Mouse (Mus musculus) midbrain, embryonic 11.5 days (tissue): ENCODE data around the gene Nrxn2. TPM values are rescaled to one million over a fixed set of nuclear protein-coding genes. Genes with fewer than 3 reads are reported as not detected.

ENCODE experiments used
- ATAC-seq: fragments of 200-750 bp; cut with Nextera tagmentation; 2 replicates; pipeline ENCODE4 v1.8.0; 2017; ENCODE audit warnings: moderate TSS enrichment, moderate library complexity; ENCODE audit not compliant: low FRiP score
- DNase-seq: peaks from one replicate; pipeline ENCODE4 v3.0.0; 2015; ENCODE audit warnings: low spot score; ENCODE audit errors: missing footprints
- H3K27ac ChIP-seq: fragments of 300-500 bp; sonication (generic); 2 replicates; pipeline ENCODE4 v1.5.1; 2014; ENCODE audit warnings: low read depth, low read length
- H3K27me3 ChIP-seq: fragments of 300-500 bp; sonication (generic); 2 replicates; pipeline ENCODE4 v1.6.1; 2014; ENCODE audit warnings: mild to moderate bottlenecking, low read length, moderate library complexity, mixed read lengths; ENCODE audit not compliant: control insufficient read depth, insufficient read depth
- H3K36me3 ChIP-seq: fragments of 300-500 bp; sonication (generic); 2 replicates; pipeline ENCODE4 v1.6.1; 2014; ENCODE audit warnings: mild to moderate bottlenecking, low read length, moderate library complexity, mixed read lengths; ENCODE audit not compliant: control insufficient read depth, insufficient read depth
- H3K4me1 ChIP-seq: fragments of 300-500 bp; sonication (generic); 2 replicates; pipeline ENCODE4 v1.6.1; 2014; ENCODE audit warnings: low read length; ENCODE audit not compliant: control insufficient read depth, insufficient read depth
- H3K4me2 ChIP-seq: fragments of 300-500 bp; sonication (generic); 2 replicates; pipeline ENCODE4 v1.6.1; 2014; ENCODE audit warnings: mild to moderate bottlenecking, moderate library complexity
- H3K4me3 ChIP-seq: fragments of 300-500 bp; sonication (generic); 2 replicates; pipeline ENCODE4 v1.5.1; 2014; ENCODE audit warnings: low read depth, low read length
- H3K9ac ChIP-seq: fragments of 300-500 bp; sonication (generic); 2 replicates; pipeline ENCODE4 v1.6.1; 2014; ENCODE audit warnings: low read length
- H3K9me3 ChIP-seq: fragments of 300-500 bp; sonication (generic); 2 replicates; pipeline ENCODE4 v1.6.1; 2016; ENCODE audit warnings: low read length; ENCODE audit not compliant: control insufficient read depth
- WGBS: fragments of 180-500 bp; shearing (Covaris S2); extraction: QIAGEN DNeasy Blood & Tissue Kit; methylation state at CpG from one replicate; pipeline ENCODE4 v1.1.7; 2014; 5-methylcytosine and 5-hydroxymethylcytosine counted together
- polyA plus RNA-seq: library from polyadenylated mRNA; unstranded; fragments of >200 nt; fragmentation: Nextera tagmentation; extraction: Ambion mirVana; gene quantifications from 2 replicates; pipeline ENCODE4 v1.2.1, GENCODE M21; 2014

The Nrxn2 gene
- polyA plus RNA-seq, 1 experiment from 2014 or later, result 9.5 TPM

DNA sequence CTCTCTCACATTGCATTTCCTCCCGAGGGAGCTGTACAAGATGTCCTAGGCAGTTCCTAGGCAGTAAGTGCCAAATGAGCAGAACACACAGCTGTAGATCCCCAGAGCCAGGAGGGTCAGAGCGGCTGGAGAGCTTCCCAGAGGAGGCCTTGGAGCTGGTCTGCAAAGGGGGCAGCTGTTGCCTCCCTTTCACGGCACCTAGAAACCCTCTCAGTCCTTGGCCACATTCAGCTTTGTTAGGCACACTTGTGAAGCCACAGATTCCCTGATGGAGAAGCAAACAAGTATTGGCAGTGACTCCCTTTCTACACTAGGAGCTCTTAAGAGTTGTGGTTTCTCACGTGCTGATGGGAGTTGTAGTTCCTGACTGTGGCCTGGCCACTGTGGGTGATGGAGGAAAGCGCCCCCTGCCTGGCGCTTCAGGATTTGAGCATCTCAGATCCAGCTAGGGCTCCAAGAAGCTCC lies 33.5 kb downstream of the Nrxn2 start:
- Histone ChIP-seq H3K27ac (no peak overlapping the region), H3K36me3 (no peaks in the 10 kb centered on the region), H3K27me3 (no peaks in the 10 kb centered on the region), H3K4me3 (no peak overlapping the region), H3K9me3 (no peaks in the 10 kb centered on the region), H3K4me2 (no peak overlapping the region), H3K4me1 (peaks cover 17% of the 10 kb centered on the region), H3K9ac (no peak overlapping the region)
- WGBS, result 23% methylated on average over 6 of the region's 6 CpGs
- DNase-seq, result peak; percentile 94
- peak; percentile 69 for ATAC-seq

DNA sequence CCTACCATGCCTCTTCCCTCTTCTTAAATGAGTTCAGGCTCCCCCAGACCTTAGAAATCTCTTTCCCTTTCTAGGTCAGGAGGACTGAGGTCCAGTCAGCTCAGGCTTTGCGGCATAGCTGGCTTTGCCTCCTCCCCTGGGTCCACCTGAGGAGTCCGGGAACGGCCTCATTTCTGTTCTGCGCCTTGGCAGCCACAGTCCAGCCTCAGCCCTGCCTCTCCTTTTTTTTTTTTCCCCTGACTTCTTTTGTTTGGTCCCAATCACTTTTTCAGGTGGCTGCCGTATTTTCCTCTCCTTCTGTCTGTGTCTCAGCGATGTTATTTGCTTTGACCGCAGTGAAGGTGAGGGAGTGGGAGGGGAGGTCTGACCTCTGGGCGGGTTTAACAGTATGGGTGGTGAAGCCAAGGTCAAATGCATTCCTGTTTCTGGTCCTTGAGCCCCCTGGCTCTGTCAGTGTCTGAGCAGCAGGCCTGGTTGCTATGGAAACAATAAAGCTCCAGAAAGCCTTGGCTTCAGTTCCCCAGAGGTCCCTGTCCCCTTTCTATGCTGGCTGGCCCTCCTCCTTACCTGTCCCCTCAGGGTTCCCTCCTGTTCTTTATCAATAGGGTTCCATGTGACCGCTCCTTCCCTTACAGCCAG lies 34.3 kb downstream of the Nrxn2 start:
- 44% methylated on average over 9 of the region's 9 CpGs for WGBS
- Histone ChIP-seq H3K4me1 (peaks cover 13% of the 10 kb centered on the region), H3K27me3 (no peaks in the 10 kb centered on the region), H3K9ac (no peak overlapping the region), H3K36me3 (no peaks in the 10 kb centered on the region), H3K4me2 (no peak overlapping the region), H3K9me3 (no peaks in the 10 kb centered on the region), H3K4me3 (no peak overlapping the region), H3K27ac (no peak overlapping the region)
- ATAC-seq (peak; percentile 44), DNase-seq (no peak)

DNA sequence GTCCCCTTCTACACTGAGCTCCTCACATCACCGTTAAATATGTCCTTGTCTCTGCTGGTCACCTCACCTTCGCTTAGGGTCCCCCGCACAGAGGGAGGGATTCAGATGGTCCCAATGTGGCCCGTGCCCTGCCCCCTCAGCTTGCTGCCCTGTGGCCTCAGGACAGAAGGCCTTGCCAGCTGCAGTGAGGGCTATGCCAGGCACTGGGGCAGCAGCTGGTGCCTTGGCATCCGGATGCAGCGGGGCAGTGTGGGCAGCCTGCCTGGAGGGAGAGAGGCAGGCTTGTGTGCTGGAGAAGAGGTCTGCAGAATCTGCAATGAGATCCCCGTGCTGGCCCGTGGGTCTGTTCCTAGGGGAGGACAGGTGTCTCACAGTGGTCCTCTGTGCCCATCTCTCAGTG lies 34.8 kb downstream of the Nrxn2 start:
- H3K27ac ChIP-seq, result no peak overlapping the region
- no peaks in the 10 kb centered on the region for H3K27me3 ChIP-seq
- peaks cover 8% of the 10 kb centered on the region for H3K4me1 ChIP-seq
- H3K9me3 ChIP-seq, result no peaks in the 10 kb centered on the region
- 84% methylated on average over 8 of the region's 8 CpGs for WGBS
- no peak for ATAC-seq
- H3K36me3 ChIP-seq, result no peaks in the 10 kb centered on the region
- no peak overlapping the region for H3K4me3 ChIP-seq
- no peak for DNase-seq
- no peak overlapping the region for H3K4me2 ChIP-seq
- H3K9ac ChIP-seq, result no peak overlapping the region

DNA sequence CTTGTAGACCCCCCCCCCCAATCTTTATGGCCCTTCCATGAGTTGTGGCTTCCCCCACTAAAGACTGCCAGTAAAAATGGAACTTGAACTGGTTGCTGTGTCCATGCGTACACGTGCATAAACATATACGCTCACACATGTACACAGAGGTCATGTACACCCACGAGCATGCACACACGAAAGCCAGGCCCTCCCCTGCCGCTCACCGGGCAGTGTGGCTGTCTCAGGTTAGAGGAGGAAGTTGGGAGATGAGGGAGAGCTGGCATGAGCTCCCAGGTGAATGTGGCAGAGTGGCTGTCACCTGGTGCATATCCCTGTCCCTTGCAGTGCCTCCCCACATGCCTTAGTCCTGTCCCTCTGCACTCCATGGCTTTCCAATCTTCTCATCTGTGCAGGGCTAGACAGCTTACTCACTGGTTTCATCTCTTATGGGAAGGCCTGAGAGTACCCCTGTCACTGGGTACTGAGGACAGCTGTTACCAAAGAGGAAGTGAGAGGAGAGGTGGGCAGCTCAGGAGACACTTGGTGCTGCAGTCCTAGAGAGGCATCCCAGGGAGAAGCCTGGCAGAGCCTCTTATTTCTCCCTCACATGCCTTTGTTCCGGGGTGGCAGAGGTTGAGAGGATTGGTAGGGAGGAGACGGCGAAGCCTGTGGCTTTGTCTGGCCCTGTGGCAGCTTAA lies 35.6 kb downstream of the Nrxn2 start:
- Histone ChIP-seq H3K27ac (no peak overlapping the region), H3K27me3 (no peaks in the 10 kb centered on the region), H3K9me3 (no peaks in the 10 kb centered on the region), H3K9ac (no peak overlapping the region), H3K4me1 (peaks cover 8% of the 10 kb centered on the region), H3K4me2 (no peak overlapping the region), H3K36me3 (no peaks in the 10 kb centered on the region), H3K4me3 (no peak overlapping the region)
- no peak for DNase-seq
- WGBS, result 69% methylated on average over 10 of the region's 10 CpGs
- no peak for ATAC-seq

DNA sequence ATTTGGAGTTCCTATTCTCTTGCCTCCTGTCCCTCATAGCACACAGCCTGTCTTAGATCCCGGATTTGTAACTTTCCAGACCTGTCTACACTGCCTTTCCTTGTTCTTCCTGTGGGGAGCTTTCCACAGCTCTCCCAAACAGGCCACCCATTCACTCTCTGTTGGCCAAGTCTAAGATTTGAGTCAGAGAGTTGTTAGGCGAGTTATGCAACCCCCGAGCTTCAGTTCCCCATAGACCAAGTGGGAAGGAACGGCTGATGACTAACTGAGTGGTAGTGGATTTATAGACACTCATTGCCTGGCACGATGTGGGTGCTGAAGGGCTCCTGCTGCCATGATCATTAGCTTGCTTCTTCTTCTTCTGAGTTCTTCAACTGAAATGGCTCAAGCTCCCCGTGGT lies 41.0 kb downstream of the Nrxn2 start:
- WGBS, result 91% methylated on average over 6 of the region's 6 CpGs
- DNase-seq, result no peak

DNA sequence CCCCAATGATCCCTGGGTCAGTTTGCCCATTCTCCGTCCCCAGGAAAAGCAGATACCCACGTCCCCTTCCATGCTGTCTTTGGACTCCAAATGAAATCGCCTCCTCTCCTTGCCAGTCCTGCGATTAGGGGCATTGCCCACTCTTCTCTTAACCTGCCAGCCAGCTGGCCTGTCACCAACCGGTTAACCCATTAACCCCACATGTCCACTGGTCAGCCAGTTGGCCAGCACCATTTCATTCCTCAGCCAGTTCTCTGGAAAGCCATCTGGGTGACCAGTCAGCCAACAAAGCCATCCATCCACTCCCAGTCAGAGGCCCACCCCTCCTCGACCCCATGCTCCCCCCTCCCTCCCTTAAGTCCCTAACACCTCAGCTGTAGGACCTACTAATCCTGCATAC lies 44.3 kb downstream of the Nrxn2 start:
- no peak overlapping the region for H3K9ac ChIP-seq
- 37% methylated on average over 6 of the region's 6 CpGs for WGBS
- no peak overlapping the region for H3K4me3 ChIP-seq
- no peak overlapping the region for H3K27ac ChIP-seq
- peaks cover 19% of the 10 kb centered on the region for H3K4me1 ChIP-seq
- H3K9me3 ChIP-seq, result no peaks in the 10 kb centered on the region
- ATAC-seq (no peak), DNase-seq (no peak)
- no peaks in the 10 kb centered on the region for H3K36me3 ChIP-seq
- H3K27me3 ChIP-seq, result no peaks in the 10 kb centered on the region
- no peak overlapping the region for H3K4me2 ChIP-seq

More for the DNA sequence above, 41.0 kb downstream of the Nrxn2 start:
- no peak overlapping the region for H3K4me3 ChIP-seq
- H3K9ac ChIP-seq, result no peak overlapping the region
- H3K27me3 ChIP-seq, result no peaks in the 10 kb centered on the region
- peaks cover 12% of the 10 kb centered on the region for H3K4me1 ChIP-seq
- no peaks in the 10 kb centered on the region for H3K9me3 ChIP-seq
- no peak overlapping the region for H3K4me2 ChIP-seq
- no peak for ATAC-seq
- H3K27ac ChIP-seq, result no peak overlapping the region
- H3K36me3 ChIP-seq, result no peaks in the 10 kb centered on the region

DNA sequence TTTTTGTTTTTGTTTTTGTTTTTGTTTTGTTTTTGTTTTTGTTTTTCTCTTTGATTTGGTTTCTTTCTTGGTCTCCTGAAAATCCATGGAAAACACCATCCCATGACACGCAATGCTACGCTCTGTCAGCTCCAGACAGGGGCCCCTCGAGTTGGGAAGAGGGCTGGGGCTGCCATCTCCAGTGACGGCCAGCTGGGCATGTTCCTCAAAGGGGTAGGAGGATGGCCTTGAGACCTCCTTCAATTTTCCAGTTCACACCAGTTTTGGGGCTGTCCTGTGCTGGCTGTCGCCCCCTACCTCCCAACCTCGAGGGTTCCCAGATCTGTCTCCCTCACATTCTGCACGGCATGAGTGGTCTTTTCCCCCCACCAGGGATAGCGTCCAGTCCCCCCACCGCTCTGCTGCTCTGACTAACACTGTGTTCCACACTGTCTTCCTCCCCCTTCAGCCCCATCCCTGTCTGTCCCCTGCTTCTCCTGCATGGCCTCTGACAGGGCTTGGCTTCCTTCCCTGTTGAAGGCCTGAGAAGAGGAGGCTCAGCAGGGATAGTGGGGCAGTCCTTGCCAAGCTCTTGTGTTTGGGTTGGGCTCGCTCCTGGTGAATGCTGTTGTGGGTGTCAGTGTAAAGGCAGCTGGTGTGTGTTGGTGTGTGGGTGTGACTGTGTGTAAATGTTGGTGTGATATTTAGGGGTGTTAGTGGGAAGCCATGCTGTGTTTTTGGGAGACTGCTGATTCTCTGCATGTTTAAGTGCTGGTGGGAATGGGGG lies 46.0 kb downstream of the Nrxn2 start:
- H3K4me1 ChIP-seq, result peaks cover 19% of the 10 kb centered on the region
- H3K9me3 ChIP-seq, result no peaks in the 10 kb centered on the region
- no peak overlapping the region for H3K9ac ChIP-seq
- H3K27me3 ChIP-seq, result no peaks in the 10 kb centered on the region
- no peak overlapping the region for H3K4me2 ChIP-seq
- H3K27ac ChIP-seq, result peak overlapping the region; percentile 25
- DNase-seq, result peak; percentile 89
- peak; percentile 30 for ATAC-seq
- H3K36me3 ChIP-seq, result no peaks in the 10 kb centered on the region
- H3K4me3 ChIP-seq, result no peak overlapping the region
- 34% methylated on average over 10 of the region's 10 CpGs for WGBS

DNA sequence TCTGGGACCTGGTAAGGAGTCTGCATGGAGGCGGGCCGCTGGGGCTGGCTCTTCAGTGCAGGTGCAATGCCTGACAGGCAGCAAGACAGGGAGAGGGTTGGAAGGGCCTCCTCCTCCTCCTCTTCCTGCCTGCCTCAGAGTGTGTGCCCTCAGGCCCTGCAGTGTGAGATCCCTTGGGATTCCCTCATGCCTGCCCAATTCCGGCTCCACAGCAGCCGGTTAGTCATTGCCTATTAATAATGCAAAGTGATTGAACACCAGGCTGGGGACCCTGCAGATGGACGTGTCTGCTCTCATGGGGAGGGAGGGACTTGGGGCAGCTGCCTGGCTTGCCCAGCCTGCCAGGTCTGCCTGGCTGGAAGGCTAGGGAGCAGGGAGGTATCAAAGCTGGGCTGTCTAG lies 46.6 kb downstream of the Nrxn2 start:
- Histone ChIP-seq H3K27ac (peak overlapping the region; percentile 25), H3K9me3 (no peaks in the 10 kb centered on the region), H3K36me3 (no peaks in the 10 kb centered on the region), H3K9ac (no peak overlapping the region), H3K4me2 (no peak overlapping the region), H3K4me1 (peaks cover 19% of the 10 kb centered on the region), H3K27me3 (no peaks in the 10 kb centered on the region), H3K4me3 (no peak overlapping the region)
- WGBS, result 47% methylated on average over 5 of the region's 5 CpGs
- ATAC-seq (peak; percentile 75), DNase-seq (peak; percentile 88)

DNA sequence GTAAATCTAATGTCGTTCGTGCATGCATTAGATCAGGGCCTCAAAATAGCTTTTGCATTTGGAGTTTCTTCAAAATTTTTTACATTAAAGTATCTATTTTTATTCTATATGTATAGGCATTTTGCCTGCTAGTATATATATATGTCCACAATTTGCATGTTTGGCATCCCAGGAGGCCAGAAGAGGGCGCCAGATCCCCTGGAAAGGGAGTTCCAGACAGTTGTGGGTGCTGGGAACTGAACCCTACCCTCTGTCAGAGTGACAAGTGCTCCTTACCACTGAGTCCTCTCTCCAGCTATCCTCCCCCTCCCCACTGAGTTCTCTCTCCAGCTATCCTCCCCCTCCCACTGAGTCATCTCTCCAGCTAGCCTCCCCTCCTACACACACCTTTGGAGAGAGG lies 48.4 kb downstream of the Nrxn2 start:
- no peaks in the 10 kb centered on the region for H3K36me3 ChIP-seq
- no peak overlapping the region for H3K27ac ChIP-seq
- no peaks in the 10 kb centered on the region for H3K27me3 ChIP-seq
- H3K9me3 ChIP-seq, result no peaks in the 10 kb centered on the region
- peaks cover 19% of the 10 kb centered on the region for H3K4me1 ChIP-seq
- WGBS, result 81% methylated on average over 3 of the region's 3 CpGs
- H3K4me3 ChIP-seq, result no peak overlapping the region
- ATAC-seq (no peak), DNase-seq (no peak)
- H3K9ac ChIP-seq, result no peak overlapping the region
- no peak overlapping the region for H3K4me2 ChIP-seq
